Mouse (Mus musculus) hindbrain, embryonic 11.5 days (tissue): ENCODE data around the gene Rbpjl. TPM values are rescaled to one million over a fixed set of nuclear protein-coding genes. Genes with fewer than 3 reads are reported as not detected.
A peak's percentile ranks its signal among the peaks of the same experiment; 100 is the strongest.

Source experiments
- ATAC-seq: fragments of 200-750 bp; cut with Nextera tagmentation; 2 replicates; pipeline ENCODE4 v1.8.0; 2017; ENCODE audit warnings: mild to moderate bottlenecking, moderate TSS enrichment, moderate library complexity; ENCODE audit not compliant: low FRiP score
- DNase-seq: peaks from one replicate; pipeline ENCODE4 v3.0.0-alpha.2; 2015; ENCODE audit warnings: low spot score
- H3K27ac ChIP-seq: fragments of 300-500 bp; sonication (generic); 2 replicates; pipeline ENCODE4 v1.5.1; 2014; ENCODE audit warnings: mild to moderate bottlenecking, low read depth, low read length
- H3K27me3 ChIP-seq: fragments of 300-500 bp; sonication (generic); 2 replicates; pipeline ENCODE4 v1.6.1; 2014; ENCODE audit warnings: mild to moderate bottlenecking, low read length, moderate library complexity, mixed read lengths; ENCODE audit not compliant: control insufficient read depth, insufficient read depth
- H3K36me3 ChIP-seq: fragments of 300-500 bp; sonication (generic); 2 replicates; pipeline ENCODE4 v1.6.1; 2014; ENCODE audit warnings: mild to moderate bottlenecking, low read length, moderate library complexity, mixed read lengths; ENCODE audit not compliant: control insufficient read depth, insufficient read depth
- H3K4me1 ChIP-seq: fragments of 300-500 bp; sonication (generic); replicated peaks from 2 replicates; pipeline ENCODE4 v1.6.1; 2014; ENCODE audit warnings: low read length, mixed read lengths; ENCODE audit not compliant: control insufficient read depth, insufficient read depth
- H3K4me2 ChIP-seq: fragments of 300-500 bp; sonication (generic); replicated peaks from 2 replicates; pipeline ENCODE4 v1.6.1; 2014; ENCODE audit warnings: mild to moderate bottlenecking, low read depth, low read length
- H3K4me3 ChIP-seq: fragments of 300-500 bp; sonication (generic); 2 replicates; pipeline ENCODE4 v1.5.1; 2014; ENCODE audit warnings: low read depth, low read length
- H3K9ac ChIP-seq: fragments of 300-500 bp; sonication (generic); 2 replicates; pipeline ENCODE4 v1.6.1; 2014; ENCODE audit warnings: low read depth, low read length
- H3K9me3 ChIP-seq: fragments of 300-500 bp; sonication (generic); 2 replicates; pipeline ENCODE4 v1.6.1; 2016; ENCODE audit warnings: low read length; ENCODE audit not compliant: control insufficient read depth
- WGBS: fragments of 180-500 bp; shearing (Covaris S2); extraction: QIAGEN DNeasy Blood & Tissue Kit; methylation state at CpG from one replicate; pipeline ENCODE4 v1.1.7; 2014; 5-methylcytosine and 5-hydroxymethylcytosine counted together
- polyA plus RNA-seq: library from polyadenylated mRNA; unstranded; fragments of >200 nt; fragmentation: Nextera tagmentation; extraction: Ambion mirVana; gene quantifications from 2 replicates; pipeline ENCODE4 v1.2.1, GENCODE M21; 2014

Gene Rbpjl
- polyA plus RNA-seq, 1 experiment from 2014 or later: not detected

GRCm38 (mm10) chr2:164448921-164449320 lies 46.0 kb downstream of the Rbpjl start:
- Histone ChIP-seq H3K36me3 (no peaks in the 10 kb centered on the region), H3K4me2 (no peak overlapping the region), H3K9ac (no peak overlapping the region), H3K4me1 (no peaks in the 10 kb centered on the region), H3K9me3 (no peaks in the 10 kb centered on the region), H3K4me3 (no peak overlapping the region), H3K27ac (no peak overlapping the region), H3K27me3 (no peaks in the 10 kb centered on the region)
- WGBS: 88% methylated on average over 5 of the region's 5 CpGs
- no peak for DNase-seq
- ATAC-seq: no peak

DNA sequence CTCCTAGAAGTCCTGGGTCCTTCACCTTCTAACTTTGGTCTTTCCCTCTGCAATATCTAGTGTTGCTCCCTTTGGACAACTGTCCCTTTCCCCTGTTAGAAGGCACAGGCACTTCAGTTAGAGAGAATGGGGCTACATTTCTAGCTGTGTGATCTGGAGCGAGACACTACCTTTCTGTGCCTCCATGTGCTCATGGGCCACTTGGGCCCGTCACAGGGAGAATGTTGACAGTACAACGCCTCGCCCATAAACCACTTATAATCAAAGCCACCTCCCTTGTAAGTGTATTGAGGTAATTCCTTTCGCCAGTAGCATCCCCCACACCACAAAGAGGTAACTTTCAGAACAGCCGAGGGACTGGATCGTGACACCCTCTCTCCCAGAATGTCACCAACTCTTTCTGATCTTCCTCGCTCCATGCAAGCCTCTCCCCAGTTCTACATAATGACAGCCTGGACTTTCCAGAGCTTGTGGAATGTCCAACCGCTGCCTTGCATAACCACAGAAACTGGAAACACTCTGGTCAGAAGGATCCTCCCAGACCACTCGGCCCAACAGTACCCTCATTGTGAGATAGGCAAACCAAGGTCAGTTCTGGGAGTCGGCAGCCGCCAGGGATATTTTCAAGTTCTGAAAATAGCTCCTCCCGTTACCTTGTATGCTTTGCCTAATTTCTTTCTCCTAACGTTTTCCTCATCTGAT lies 46.6 kb downstream of the Rbpjl start:
- no peak overlapping the region for H3K27ac ChIP-seq
- WGBS: 88% methylated on average over 14 of the region's 14 CpGs
- no peak overlapping the region for H3K9ac ChIP-seq
- no peaks in the 10 kb centered on the region for H3K27me3 ChIP-seq
- H3K36me3 ChIP-seq: no peaks in the 10 kb centered on the region
- H3K4me1 ChIP-seq: no peaks in the 10 kb centered on the region
- no peaks in the 10 kb centered on the region for H3K9me3 ChIP-seq
- H3K4me2 ChIP-seq: no peak overlapping the region
- H3K4me3 ChIP-seq: no peak overlapping the region
- ATAC-seq (no peak), DNase-seq (no peak)

DNA sequence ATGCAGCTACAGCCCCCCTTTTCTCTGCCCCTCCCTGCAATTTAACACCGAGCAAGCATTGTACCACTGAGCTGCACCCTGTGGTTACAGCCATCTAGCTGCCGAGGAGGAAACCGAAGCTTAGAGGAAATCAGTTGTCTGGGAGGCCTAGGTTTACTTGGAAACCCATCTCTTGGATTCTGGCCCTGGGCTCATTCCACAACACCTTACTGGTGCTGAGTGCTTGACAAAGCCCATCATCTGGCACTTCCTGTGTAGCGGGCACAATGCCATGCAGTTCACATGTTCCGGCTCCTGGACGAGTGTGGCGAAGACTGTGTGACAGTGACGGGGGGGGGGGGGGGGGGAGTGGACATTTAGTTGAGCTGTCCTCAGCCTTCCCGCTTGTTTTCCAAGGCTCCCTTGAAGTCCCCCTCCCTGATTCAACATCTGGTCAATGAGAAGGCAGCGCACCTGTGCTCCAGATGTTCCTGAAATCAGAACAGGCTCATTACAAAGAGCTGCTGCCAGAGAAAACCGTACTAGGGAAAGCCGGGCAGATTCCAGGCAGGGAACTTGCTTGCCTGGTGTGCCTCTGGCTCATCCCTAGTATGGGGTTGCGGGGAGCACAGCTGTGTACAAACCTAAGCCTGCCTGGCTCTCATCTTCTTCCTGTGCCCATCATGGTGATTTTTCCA lies 49.2 kb downstream of the Rbpjl start:
- 42% methylated on average over 9 of the region's 13 CpGs for WGBS
- DNase-seq (peak; percentile 20), ATAC-seq (no peak)
- Histone ChIP-seq H3K4me1 (peaks cover 3% of the 10 kb centered on the region; the same call in 1 of the 2 replicates), H3K27ac (no peak overlapping the region), H3K27me3 (no peaks in the 10 kb centered on the region), H3K9me3 (no peaks in the 10 kb centered on the region), H3K9ac (no peak overlapping the region), H3K4me2 (no peak overlapping the region), H3K36me3 (no peaks in the 10 kb centered on the region), H3K4me3 (no peak overlapping the region)

DNA sequence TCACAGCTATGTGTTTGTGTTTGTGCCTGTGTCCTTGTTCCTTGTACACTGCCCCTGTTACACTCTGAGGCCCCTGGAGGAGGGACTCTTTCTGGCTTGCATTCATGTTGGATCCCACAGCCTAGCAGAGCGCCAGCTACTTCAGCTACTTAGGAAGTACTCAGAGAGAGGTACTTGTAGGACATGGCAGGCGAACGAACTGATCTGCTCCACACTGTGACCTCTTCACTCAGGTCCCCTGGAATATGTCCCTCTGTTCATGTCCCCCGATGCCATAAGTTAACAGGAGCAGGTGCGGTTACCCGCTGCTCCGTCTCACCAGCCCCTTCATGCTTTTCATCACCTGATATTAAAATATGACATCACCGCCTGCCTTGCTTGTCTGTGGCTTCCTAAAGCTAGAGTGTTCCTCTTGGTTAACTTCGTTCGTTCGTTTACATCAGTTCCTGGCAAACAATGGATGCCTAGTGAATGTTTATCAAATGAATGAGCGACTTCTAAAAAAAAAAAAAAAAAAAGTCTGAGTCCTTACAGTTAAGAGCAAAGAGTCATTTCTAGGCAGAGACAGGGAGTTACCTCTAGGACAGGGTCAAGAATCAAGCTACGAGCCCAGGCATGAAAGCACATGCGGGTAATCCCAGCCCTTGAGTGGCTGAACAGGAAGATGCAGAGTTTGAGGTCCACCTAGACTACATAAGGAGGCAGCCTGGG lies 50.3 kb downstream of the Rbpjl start:
- Histone ChIP-seq H3K27ac (no peak overlapping the region), H3K4me3 (no peak overlapping the region), H3K36me3 (no peaks in the 10 kb centered on the region), H3K27me3 (no peaks in the 10 kb centered on the region), H3K4me2 (no peak overlapping the region), H3K4me1 (peaks cover 3% of the 10 kb centered on the region; the same call in 1 of the 2 replicates), H3K9ac (no peak overlapping the region), H3K9me3 (no peaks in the 10 kb centered on the region)
- no peak for ATAC-seq
- no peak for DNase-seq
- WGBS: 82% methylated on average over 14 of the region's 14 CpGs

- no peaks in the 10 kb centered on the region for H3K27me3 ChIP-seq
- H3K9ac ChIP-seq: no peak overlapping the region
- DNase-seq (no peak), ATAC-seq (no peak)
- 72% methylated on average over 7 of the region's 7 CpGs for WGBS
- no peak overlapping the region for H3K4me2 ChIP-seq
- no peak overlapping the region for H3K4me3 ChIP-seq
- peaks cover 3% of the 10 kb centered on the region; the same call in 1 of the 2 replicates for H3K4me1 ChIP-seq
- no peaks in the 10 kb centered on the region for H3K36me3 ChIP-seq
- H3K9me3 ChIP-seq: no peaks in the 10 kb centered on the region
- H3K27ac ChIP-seq: no peak overlapping the region
Measured at GRCm38 (mm10) chr2:164453887-164454500, 51.1 kb downstream of the Rbpjl start.

- H3K27me3 ChIP-seq: no peaks in the 10 kb centered on the region
- ATAC-seq (no peak), DNase-seq (no peak)
- H3K4me1 ChIP-seq: peaks cover 3% of the 10 kb centered on the region; the same call in 1 of the 2 replicates
- H3K9me3 ChIP-seq: no peaks in the 10 kb centered on the region
- WGBS: 85% methylated on average over 10 of the region's 10 CpGs
- no peak overlapping the region for H3K9ac ChIP-seq
- H3K4me3 ChIP-seq: no peak overlapping the region
- H3K36me3 ChIP-seq: no peaks in the 10 kb centered on the region
- no peak overlapping the region for H3K27ac ChIP-seq
- no peak overlapping the region for H3K4me2 ChIP-seq
Measured at GRCm38 (mm10) chr2:164454846-164455245, 51.9 kb downstream of the Rbpjl start.

- Histone ChIP-seq H3K9ac (no peak overlapping the region), H3K27ac (no peak overlapping the region), H3K27me3 (no peaks in the 10 kb centered on the region), H3K9me3 (no peaks in the 10 kb centered on the region), H3K36me3 (no peaks in the 10 kb centered on the region), H3K4me3 (no peak overlapping the region), H3K4me2 (no peak overlapping the region), H3K4me1 (peaks cover 3% of the 10 kb centered on the region; the same call in 1 of the 2 replicates)
- 79% methylated on average over 6 of the region's 6 CpGs for WGBS
- ATAC-seq (no peak), DNase-seq (no peak)
Measured at GRCm38 (mm10) chr2:164455421-164456190, 52.7 kb downstream of the Rbpjl start.

GRCm38 (mm10) chr2:164456413-164456812 lies 53.5 kb downstream of the Rbpjl start:
- H3K4me2 ChIP-seq: no peak overlapping the region
- H3K4me3 ChIP-seq: no peak overlapping the region
- WGBS: 85% methylated on average over 1 of the region's 1 CpGs
- H3K9me3 ChIP-seq: no peaks in the 10 kb centered on the region
- H3K27ac ChIP-seq: no peak overlapping the region
- ATAC-seq (no peak), DNase-seq (no peak)
- no peaks in the 10 kb centered on the region for H3K27me3 ChIP-seq
- H3K36me3 ChIP-seq: no peaks in the 10 kb centered on the region
- peaks cover 3% of the 10 kb centered on the region; the same call in 1 of the 2 replicates for H3K4me1 ChIP-seq
- H3K9ac ChIP-seq: no peak overlapping the region
